Mouse (Mus musculus) forebrain, embryonic 16.5 days (tissue): Measurements from ENCODE around the gene Sprr2e. TPM values are rescaled to one million over a fixed set of nuclear protein-coding genes. Genes with fewer than 3 reads are reported as not detected.

Experiments used
- ATAC-seq: fragments of 200-750 bp; cut with Nextera tagmentation; 2 replicates; pipeline ENCODE4 v1.8.0; 2017; ENCODE audit warnings: mild to moderate bottlenecking, moderate library complexity
- H3K27ac ChIP-seq: fragments of 300-500 bp; sonication (generic); 2 replicates; pipeline ENCODE4 v1.5.1; 2014; ENCODE audit warnings: low read length, control low read depth
- H3K27me3 ChIP-seq: fragments of 300-500 bp; sonication (generic); replicated peaks from 2 replicates; pipeline ENCODE4 v1.6.1; 2014; ENCODE audit warnings: low read length; ENCODE audit not compliant: control insufficient read depth, insufficient read depth
- H3K36me3 ChIP-seq: fragments of 300-500 bp; sonication (generic); 2 replicates; pipeline ENCODE4 v1.6.1; 2014; ENCODE audit not compliant: control insufficient read depth, insufficient read depth
- H3K4me1 ChIP-seq: fragments of 300-500 bp; sonication (generic); replicated peaks from 2 replicates; pipeline ENCODE4 v1.6.1; 2014; ENCODE audit warnings: low read length; ENCODE audit not compliant: control insufficient read depth, insufficient read depth
- H3K4me2 ChIP-seq: fragments of 300-500 bp; sonication (generic); 2 replicates; pipeline ENCODE4 v1.6.1; 2014; ENCODE audit warnings: mild to moderate bottlenecking, low read length, control low read depth
- H3K4me3 ChIP-seq: fragments of 300-500 bp; sonication (generic); replicated peaks from 2 replicates; pipeline ENCODE4 v1.5.1; 2014; ENCODE audit warnings: mild to moderate bottlenecking, low read length, control low read depth
- H3K9ac ChIP-seq: fragments of 300-500 bp; sonication (generic); replicated peaks from 2 replicates; pipeline ENCODE4 v1.6.1; 2014; ENCODE audit warnings: low read depth, low read length, control low read depth
- H3K9me3 ChIP-seq: fragments of 300-500 bp; sonication (generic); 2 replicates; pipeline ENCODE4 v1.6.1; 2016; ENCODE audit warnings: low read length; ENCODE audit not compliant: control insufficient read depth
- WGBS: fragments of 180-500 bp; shearing (Covaris S2); extraction: QIAGEN DNeasy Blood & Tissue Kit; methylation state at CpG from one replicate; pipeline ENCODE4 v1.1.7; 2014; 5-methylcytosine and 5-hydroxymethylcytosine counted together
- polyA plus RNA-seq: library from polyadenylated mRNA; unstranded; fragments of >200 nt; fragmentation: Nextera tagmentation; extraction: Ambion mirVana; gene quantifications from 2 replicates; pipeline ENCODE4 v1.2.1, GENCODE M21; 2015

Gene Sprr2e
- polyA plus RNA-seq, result not detected in 2 replicates

GRCm38 (mm10) chr3:92351843-92352242 is at the start of gene Sprr2e:
TSS of gene Sprr2e (plus strand) at chr3:92352143.
- 88% methylated on average over 2 of the region's 2 CpGs for WGBS
- no peaks in the 10 kb centered on the region for H3K4me1 ChIP-seq

DNA sequence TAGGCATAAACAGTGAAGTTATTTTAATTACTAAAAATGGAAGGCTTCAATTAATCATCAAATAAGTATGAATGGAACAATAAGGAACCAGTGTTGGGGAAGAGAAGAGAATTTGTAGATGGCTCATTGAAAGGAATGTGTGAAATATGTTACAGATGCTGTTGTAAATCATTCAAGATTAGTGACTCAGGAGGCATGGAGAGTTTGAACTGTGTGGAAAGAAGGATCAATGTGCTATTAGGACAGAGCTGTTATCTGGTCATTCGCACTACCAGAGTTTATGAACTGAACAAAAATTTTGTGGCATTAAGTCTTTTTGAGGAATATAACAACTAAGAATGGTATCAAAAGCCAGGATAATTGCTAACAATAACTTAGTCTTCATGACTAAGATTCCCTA is 44.5 kb upstream of the Sprr2e start:
- Histone ChIP-seq H3K4me1 (no peaks in the 10 kb centered on the region), H3K9me3 (no peaks in the 10 kb centered on the region), H3K4me2 (no peak overlapping the region), H3K27ac (no peak overlapping the region), H3K9ac (no peak overlapping the region), H3K36me3 (no peaks in the 10 kb centered on the region), H3K4me3 (no peak overlapping the region), H3K27me3 (no peaks in the 10 kb centered on the region)
- WGBS, result 100% methylated on average over 1 of the region's 1 CpGs
- ATAC-seq, result no peak

More at GRCm38 (mm10) chr3:92351843-92352242, at the start of gene Sprr2e:
- no peak within 1 kb of the TSS for H3K9ac ChIP-seq
- H3K4me3 ChIP-seq, result no peak within 1 kb of the TSS
- H3K9me3 ChIP-seq, result no peaks in the 10 kb centered on the region
- no peaks in the 10 kb centered on the region for H3K27me3 ChIP-seq
- no peaks in the 10 kb centered on the region for H3K36me3 ChIP-seq
- no peak within 1 kb of the TSS for H3K27ac ChIP-seq
- no peak within 1 kb of the TSS for H3K4me2 ChIP-seq
- ATAC-seq, result no peak

DNA sequence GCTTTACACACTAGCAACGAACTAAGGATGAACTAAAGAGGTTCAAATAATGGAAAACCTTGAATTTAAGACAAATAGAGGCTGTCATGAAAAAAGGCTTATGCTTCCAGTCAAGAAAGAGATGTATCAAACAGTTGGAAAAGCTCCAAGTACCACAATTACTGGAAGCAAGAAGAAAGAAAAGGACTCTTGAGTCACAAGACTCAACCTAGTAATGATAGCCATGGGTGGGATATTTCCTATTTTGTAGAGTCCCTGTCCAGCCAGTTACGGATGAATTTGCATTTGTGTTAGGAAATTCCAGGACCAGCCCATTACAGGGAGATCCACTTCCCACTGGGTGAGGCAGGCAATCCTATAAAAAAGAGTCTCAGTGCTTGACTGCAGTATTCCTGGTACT is 35.6 kb upstream of the Sprr2e start, which contains the start of gene Sprr2b:
Gene Sprr2b (plus strand): TSS at position 301 of the 400 bp plus-strand sequence.
- H3K36me3 ChIP-seq, result no peaks in the 10 kb centered on the region
- no peaks in the 10 kb centered on the region for H3K4me1 ChIP-seq
- no peak within 1 kb of the TSS for H3K9ac ChIP-seq
- H3K27me3 ChIP-seq, result no peaks in the 10 kb centered on the region
- no peak within 1 kb of the TSS for H3K4me2 ChIP-seq
- H3K9me3 ChIP-seq, result no peaks in the 10 kb centered on the region
- WGBS, result 55% methylated on average over 2 of the region's 2 CpGs
- H3K4me3 ChIP-seq, result no peak within 1 kb of the TSS
- no peak for ATAC-seq
- no peak within 1 kb of the TSS for H3K27ac ChIP-seq

- Histone ChIP-seq H3K27me3 (no peaks in the 10 kb centered on the region), H3K9me3 (no peaks in the 10 kb centered on the region), H3K9ac (no peak overlapping the region), H3K36me3 (no peaks in the 10 kb centered on the region), H3K4me3 (no peak overlapping the region), H3K4me2 (no peak overlapping the region), H3K27ac (no peak overlapping the region), H3K4me1 (no peaks in the 10 kb centered on the region)
- 64% methylated on average over 2 of the region's 2 CpGs for WGBS
- ATAC-seq, result no peak
Observed at GRCm38 (mm10) chr3:92317384-92317783, 34.6 kb upstream of the Sprr2e start.

GRCm38 (mm10) chr3:92336278-92336677 is 15.7 kb upstream of the Sprr2e start:
- 81% methylated on average over 1 of the region's 1 CpGs for WGBS
- Histone ChIP-seq H3K27ac (no peak overlapping the region), H3K4me1 (no peaks in the 10 kb centered on the region), H3K36me3 (no peaks in the 10 kb centered on the region), H3K9me3 (no peaks in the 10 kb centered on the region), H3K27me3 (no peaks in the 10 kb centered on the region), H3K4me2 (no peak overlapping the region), H3K9ac (no peak overlapping the region), H3K4me3 (no peak overlapping the region)
- no peak for ATAC-seq

DNA sequence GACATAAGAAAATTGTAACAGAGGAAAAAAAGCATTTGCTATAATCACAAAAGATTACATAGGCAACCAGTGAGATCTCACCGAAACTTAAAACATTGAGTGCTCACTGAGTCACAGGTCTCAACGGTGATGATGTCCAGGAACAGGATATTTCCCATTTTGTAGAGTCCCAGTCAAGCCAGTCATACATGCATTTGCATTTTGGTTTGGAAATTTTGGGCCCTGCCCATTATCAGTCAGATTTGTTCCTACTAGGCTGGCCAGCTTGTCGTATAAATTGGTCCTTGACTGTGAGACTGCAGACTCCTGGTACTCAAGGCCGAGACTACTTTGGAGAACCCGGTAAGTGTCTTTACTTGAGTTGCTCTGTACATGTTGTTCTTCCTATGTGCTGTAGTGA is 13.1 kb upstream of the Sprr2e start, which contains the start of gene Sprr2d:
Gene Sprr2d (plus strand): TSS at position 301 of the 400 bp plus-strand sequence.
- Histone ChIP-seq H3K27me3 (no peaks in the 10 kb centered on the region), H3K9ac (no peak within 1 kb of the TSS), H3K4me2 (no peak within 1 kb of the TSS), H3K9me3 (no peaks in the 10 kb centered on the region), H3K27ac (no peak within 1 kb of the TSS), H3K4me3 (no peak within 1 kb of the TSS), H3K4me1 (no peaks in the 10 kb centered on the region), H3K36me3 (no peaks in the 10 kb centered on the region)
- WGBS, result 92% methylated on average over 5 of the region's 5 CpGs
- no peak for ATAC-seq

GRCm38 (mm10) chr3:92361619-92362018 is 9.7 kb downstream of the Sprr2e start:
- Histone ChIP-seq H3K27me3 (no peaks in the 10 kb centered on the region), H3K9ac (no peak overlapping the region), H3K27ac (no peak overlapping the region), H3K4me3 (no peak overlapping the region), H3K4me2 (no peak overlapping the region), H3K9me3 (no peaks in the 10 kb centered on the region), H3K36me3 (no peaks in the 10 kb centered on the region), H3K4me1 (no peaks in the 10 kb centered on the region)
- ATAC-seq, result no peak

- Histone ChIP-seq H3K27ac (no peak within 1 kb of the TSS), H3K4me1 (no peaks in the 10 kb centered on the region), H3K9me3 (no peaks in the 10 kb centered on the region), H3K4me2 (no peak within 1 kb of the TSS), H3K4me3 (no peak within 1 kb of the TSS), H3K27me3 (no peaks in the 10 kb centered on the region), H3K9ac (no peak within 1 kb of the TSS), H3K36me3 (no peaks in the 10 kb centered on the region)
- 75% methylated on average over 3 of the region's 3 CpGs for WGBS
- ATAC-seq, result no peak
Observed at GRCm38 (mm10) chr3:92364887-92365286, 12.9 kb downstream of the Sprr2e start, which contains the start of gene Sprr2f. TSS of gene Sprr2f (plus strand) at chr3:92365187.

DNA sequence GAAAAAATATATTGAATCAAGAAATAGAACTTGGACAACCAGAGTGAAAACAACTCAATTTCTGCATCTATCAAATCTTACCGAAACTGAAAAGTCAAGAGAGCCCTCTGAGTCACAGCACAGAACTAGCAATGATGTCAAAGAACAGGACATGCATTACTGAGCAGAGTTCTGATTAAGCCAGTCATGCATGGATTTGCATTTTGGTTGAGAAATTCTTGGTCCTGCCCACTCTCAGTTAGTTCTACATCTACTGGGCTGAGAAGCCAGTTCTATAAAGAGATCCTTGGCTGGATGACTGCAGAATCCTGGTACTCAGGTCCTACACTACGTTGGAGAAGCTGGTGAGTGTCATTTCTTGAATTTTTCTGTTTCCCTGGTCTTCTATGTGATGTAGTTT is 21.7 kb downstream of the Sprr2e start:
- no peaks in the 10 kb centered on the region for H3K4me1 ChIP-seq
- H3K4me2 ChIP-seq, result no peak overlapping the region
- H3K4me3 ChIP-seq, result no peak overlapping the region
- 75% methylated on average over 2 of the region's 2 CpGs for WGBS
- no peak overlapping the region for H3K27ac ChIP-seq
- H3K9ac ChIP-seq, result no peak overlapping the region
- no peaks in the 10 kb centered on the region for H3K27me3 ChIP-seq
- no peaks in the 10 kb centered on the region for H3K9me3 ChIP-seq
- ATAC-seq, result no peak
- no peaks in the 10 kb centered on the region for H3K36me3 ChIP-seq

- H3K4me2 ChIP-seq, result no peak within 1 kb of the TSS
- H3K27me3 ChIP-seq, result no peaks in the 10 kb centered on the region
- H3K9me3 ChIP-seq, result no peaks in the 10 kb centered on the region
- H3K4me3 ChIP-seq, result no peak within 1 kb of the TSS
- WGBS, result 83% methylated on average over 1 of the region's 1 CpGs
- no peaks in the 10 kb centered on the region for H3K36me3 ChIP-seq
- H3K4me1 ChIP-seq, result no peaks in the 10 kb centered on the region
- no peak within 1 kb of the TSS for H3K9ac ChIP-seq
- H3K27ac ChIP-seq, result no peak within 1 kb of the TSS
- no peak for ATAC-seq
Observed at GRCm38 (mm10) chr3:92385385-92385784, 33.4 kb downstream of the Sprr2e start, which contains the start of gene Sprr2h. TSS of gene Sprr2h (plus strand) at chr3:92385685.
